Mouse (Mus musculus) spleen, adult 2 months (tissue): Measurements from ENCODE around the gene Dusp1.

Experiments used
- CTCF ChIP-seq: fragments of 200-500 bp; IDR thresholded peaks from 2 replicates; pipeline ENCODE4 v1.5.1; 2011; ENCODE audit warnings: mild to moderate bottlenecking, inconsistent platforms; ENCODE audit not compliant: insufficient read depth, insufficient read length, insufficient replicate concordance; ENCODE audit errors: extremely low read depth
- POLR2A ChIP-seq: fragments of 200-500 bp; IDR thresholded peaks from 2 replicates; pipeline ENCODE4 v1.6.1; 2011; ENCODE audit warnings: low read depth, low read length, inconsistent platforms

GRCm38 (mm10) chr17:26574701-26575100 lies 12.8 kb upstream of the Dusp1 start:
- TF ChIP-seq CTCF (no peak), POLR2A (no peak)
